Mouse (Mus musculus): Measurements from ENCODE around the gene Ccdc148.

Gene Ccdc148

DNA sequence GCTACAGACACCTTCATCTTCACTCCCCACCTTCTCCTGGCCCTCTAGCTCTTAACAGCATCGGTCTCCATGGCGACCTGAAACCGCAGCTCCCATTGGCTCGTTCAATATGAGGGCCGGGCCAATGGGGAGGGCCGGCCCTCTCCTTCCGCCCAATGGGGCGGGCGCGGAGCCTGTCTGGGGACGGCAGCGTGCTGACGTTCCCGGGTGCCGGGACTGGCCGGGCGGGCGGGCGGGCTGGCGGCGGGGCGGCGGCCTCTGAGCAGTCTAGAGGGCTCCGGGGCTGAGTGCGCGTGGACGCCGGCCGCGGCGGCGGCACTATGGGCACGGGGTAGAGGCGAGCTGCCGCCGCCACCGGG, at the start of gene Ccdc148, which contains the start of gene Pkp4:
TSS of gene Ccdc148 (minus strand) at position 79 of the 359 bp plus-strand sequence.
TSS of gene Pkp4 (plus strand) at position 246 of the 359 bp plus-strand sequence.
- DNase-seq (ENCODE audit: low spot score in 2 of 2) = peak; percentile 90 to 92

DNA sequence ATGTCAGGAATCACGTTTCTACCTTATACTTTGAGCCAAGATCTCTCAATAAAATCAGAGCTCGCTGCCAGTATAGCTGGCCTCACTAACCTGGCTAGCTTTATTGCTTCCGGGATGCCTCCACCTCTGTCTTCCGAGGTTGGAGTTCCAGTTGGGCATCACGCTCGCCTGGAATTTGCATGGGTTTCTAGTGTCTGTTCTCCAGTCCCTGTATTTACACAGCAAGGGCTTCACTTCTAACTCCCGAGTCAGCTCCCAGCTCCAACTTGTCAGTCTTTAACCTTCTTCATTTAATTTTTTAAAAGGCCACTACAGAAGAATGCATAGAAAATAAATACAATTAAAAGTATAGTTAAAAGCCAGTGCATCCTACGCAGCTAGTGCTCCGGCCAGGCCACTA, 47.8 kb upstream of the Ccdc148 start:
- DNase-seq (ENCODE audit: low spot score in 2 of 2) = no peak

DNA sequence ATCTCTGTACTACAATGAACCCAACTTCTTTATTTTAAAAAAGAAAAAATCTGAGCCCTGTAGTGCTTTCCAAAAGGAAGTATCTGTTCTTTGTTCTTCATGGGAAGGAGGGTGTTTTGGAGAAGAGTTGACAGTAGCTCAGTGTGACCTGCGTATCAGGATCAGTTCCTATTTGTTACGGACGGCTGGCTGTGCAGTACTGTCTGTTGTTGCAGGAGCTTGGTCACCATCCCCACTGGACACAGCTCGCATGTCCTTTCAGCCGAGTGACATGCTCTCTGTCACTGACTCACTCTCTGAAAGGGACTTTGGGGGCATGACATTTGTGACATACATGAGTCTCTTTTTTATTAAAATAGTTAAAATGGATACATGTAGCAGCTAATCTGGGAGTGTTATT, 47.2 kb upstream of the Ccdc148 start:
- DNase-seq (ENCODE audit: low spot score in 2 of 2) = no peak

DNA sequence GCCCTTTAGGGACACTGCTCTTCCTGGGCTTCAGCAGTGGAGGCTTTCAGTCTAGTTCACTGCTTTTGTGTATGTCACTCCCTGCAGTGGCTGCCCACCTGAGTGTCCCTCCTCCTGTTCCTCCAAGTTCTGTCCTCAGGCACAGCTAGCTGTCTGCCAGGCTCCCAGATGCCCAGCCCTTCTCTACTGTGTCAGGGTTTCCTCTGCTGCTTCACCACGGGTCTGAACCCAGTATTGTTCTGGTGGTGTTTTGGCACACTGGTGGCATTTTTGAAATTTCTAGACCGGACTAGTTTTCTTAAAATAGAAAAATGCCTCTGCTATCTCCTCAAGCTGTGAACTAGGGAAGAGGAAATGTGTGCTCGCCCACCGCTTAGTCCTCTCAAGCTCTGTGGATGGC, 46.8 kb upstream of the Ccdc148 start:
- DNase-seq (ENCODE audit: low spot score in 2 of 2) = no peak

GRCm38 (mm10) chr2:59206190-59206589, 45.7 kb upstream of the Ccdc148 start:
- DNase-seq (ENCODE audit: low spot score in 2 of 2) = no peak

DNA sequence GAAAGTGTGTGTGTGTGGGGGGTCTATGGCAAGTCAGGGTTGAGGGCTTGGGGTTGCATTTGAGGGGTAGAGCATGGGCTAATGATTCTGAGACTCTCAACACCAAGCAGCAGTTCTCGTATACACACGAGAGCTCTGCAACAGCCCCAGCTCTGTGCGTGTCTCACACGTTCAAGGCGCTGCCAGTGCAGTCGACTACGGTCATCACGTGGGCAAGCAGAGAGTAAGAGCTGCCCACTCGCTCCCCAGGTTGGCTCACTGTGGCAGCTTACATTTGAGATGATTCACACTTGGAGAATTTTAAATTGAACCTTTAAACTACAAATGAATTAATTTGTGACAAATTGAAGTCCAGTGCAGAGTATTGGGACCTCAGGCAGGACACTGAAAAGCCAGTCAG, 44.6 kb upstream of the Ccdc148 start:
- DNase-seq (ENCODE audit: low spot score in 2 of 2) = no peak

DNA sequence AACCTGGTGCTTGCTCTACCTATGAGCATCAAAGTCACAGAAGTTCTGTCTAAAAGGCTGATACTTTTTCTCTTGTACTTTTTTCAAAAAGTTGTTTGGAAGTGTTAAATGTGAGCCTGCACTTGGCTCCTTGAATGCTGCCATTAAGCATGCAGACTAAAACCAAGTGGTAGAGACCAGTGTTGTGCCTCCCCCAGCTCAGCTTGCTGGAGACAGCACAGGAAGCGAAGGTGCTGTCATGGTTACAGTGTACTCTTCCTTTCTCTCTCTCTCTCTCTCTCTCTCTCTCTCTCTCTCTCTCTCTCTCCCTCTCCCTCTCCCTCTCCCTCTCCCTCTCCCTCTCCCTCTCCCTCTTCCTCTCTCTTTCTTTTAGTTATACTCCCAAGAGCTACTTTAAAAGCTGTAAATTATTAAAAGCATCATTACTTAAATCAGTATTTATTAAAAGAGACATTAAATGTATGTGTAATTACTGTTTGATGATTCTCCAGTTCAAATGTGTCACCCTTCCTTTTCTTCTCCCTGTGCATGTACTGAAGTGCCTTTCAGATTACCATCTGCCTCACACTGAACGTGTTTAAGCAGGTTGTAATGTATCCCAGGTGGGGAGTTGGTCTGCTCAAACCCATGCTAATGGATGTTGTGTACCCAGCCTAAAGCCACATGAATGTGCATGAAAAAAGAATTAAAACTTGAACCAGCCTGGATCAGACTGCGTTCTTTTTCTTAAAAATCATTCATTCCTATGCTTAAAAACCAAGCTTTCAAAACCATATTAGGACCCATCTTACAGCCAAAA, 43.3 kb upstream of the Ccdc148 start:
- no peak for DNase-seq (ENCODE audit: low spot score in 2 of 2)

DNA sequence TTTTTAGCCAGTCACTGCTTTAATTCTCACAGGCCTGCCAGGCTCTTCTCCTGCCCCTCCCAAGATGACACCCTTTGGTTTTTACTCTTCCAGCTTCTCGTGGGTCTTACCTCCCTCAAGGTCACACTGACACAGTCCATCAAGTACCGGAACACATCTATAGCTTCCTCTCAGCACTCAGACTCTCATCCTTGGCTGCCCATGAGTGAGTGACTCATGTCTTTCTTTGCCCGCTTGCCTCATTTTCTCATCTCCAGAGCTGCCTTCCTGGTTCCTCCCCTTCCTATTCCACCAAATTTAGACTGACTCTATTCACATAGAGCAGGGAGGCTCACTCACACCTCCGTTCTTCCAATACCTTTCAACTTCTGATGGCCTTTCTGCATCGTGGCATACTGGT, 42.4 kb upstream of the Ccdc148 start:
- DNase-seq (ENCODE audit: low spot score in 2 of 2) = no peak

DNA sequence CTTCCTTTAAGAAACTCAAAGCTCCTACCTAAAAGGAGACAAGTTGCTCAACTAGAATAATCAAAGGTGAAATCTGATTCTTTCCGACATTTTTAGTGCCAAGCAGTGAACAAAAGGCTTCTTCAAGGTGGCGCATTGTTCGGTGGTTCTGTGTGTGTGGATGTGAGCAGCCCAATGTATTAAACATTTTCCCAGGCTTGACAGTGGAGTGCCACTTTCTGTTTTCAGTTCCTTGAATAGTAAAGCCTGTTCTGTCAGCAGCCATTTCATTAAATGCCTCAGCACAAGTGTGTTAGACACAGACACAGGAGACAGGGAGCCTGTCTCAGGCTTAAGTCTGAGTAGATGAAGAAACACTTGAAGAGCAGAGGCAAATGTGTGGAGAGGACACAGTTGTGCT, 40.0 kb upstream of the Ccdc148 start:
- no peak for DNase-seq (ENCODE audit: low spot score in 2 of 2)

- no peak for DNase-seq (ENCODE audit: low spot score in 2 of 2)
Measured at GRCm38 (mm10) chr2:59199476-59199976, 39.0 kb upstream of the Ccdc148 start.

DNA sequence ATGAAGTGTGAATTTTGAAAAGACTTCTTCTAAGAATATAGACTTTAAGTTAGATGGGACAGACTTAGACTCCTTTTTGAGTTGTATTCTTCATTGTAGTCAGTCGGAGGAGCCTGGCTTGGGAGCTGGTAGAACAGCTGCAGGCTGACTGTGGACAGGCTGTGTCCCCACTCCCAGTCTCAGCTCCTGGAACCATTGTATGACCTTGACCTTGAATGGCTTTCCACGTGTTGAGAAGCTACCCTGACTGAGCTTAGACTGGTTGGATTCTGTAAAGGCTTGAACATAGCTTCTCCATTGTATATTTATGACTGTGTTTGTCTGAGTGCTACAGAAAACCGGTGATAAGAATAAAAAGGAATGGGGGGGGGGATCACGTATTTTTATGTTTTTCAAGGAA, 36.7 kb upstream of the Ccdc148 start:
- DNase-seq (ENCODE audit: low spot score in 2 of 2) = no peak

DNA sequence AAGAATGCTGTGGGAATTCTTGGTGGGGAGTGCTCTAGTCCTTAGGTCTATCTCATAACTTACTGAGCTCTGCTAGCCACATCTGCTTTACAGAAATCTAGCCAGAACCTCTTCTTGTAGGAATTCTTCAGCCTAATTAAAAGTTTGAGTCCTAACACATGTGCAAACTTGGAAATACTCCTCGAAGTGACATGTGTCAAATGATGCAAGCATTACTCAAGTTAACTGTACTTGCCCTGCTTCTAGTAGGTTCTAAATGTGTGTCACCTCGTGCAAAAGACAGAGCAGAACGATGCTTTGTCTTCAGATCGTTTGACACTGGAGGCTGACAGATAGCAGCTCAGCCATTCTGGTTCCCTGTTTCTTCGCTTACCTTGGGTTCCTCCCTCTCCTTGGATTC, 32.6 kb upstream of the Ccdc148 start:
- DNase-seq (ENCODE audit: low spot score in 2 of 2) = no peak

DNA sequence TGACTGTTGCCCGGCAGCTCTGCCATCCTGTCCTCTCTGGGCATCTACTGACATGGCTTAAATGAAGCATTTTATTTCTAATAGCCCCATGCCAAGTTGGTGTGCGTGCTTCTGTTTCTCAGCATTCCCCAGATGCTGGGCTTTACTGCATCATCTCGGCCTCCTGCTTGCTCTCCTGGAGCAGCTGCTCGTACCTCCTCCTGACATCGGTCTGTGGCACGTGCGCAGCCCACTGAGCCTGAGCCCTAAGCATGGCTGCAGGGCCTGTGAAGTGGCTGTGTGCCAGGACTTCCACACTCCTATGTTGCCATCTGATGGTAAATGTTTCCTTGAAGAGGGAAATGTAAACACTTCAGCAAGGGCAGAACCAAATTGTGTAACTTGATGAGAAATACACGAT, 31.0 kb upstream of the Ccdc148 start:
- no peak for DNase-seq (ENCODE audit: low spot score in 2 of 2)

DNA sequence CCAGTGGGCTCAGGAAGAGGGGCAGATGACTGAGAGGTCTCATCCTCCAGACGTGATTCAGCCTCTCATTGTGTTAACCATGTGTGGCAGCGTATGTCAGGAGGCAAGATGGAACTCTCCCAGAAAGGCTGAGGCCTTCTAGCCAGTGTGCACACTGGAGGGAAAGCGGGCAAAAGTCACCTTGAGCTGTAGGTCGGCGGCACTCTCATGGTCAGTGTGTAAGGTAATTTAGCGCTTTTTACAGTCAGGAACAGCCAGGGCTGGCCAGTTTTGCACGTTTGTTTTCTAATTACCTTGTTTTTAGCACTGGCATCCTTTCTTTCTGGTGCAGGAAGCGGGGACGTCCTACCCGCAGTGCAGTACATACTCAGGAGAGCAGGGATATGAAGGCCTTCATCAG, 29.7 kb upstream of the Ccdc148 start:
- no peak for DNase-seq (ENCODE audit: low spot score in 2 of 2)

DNA sequence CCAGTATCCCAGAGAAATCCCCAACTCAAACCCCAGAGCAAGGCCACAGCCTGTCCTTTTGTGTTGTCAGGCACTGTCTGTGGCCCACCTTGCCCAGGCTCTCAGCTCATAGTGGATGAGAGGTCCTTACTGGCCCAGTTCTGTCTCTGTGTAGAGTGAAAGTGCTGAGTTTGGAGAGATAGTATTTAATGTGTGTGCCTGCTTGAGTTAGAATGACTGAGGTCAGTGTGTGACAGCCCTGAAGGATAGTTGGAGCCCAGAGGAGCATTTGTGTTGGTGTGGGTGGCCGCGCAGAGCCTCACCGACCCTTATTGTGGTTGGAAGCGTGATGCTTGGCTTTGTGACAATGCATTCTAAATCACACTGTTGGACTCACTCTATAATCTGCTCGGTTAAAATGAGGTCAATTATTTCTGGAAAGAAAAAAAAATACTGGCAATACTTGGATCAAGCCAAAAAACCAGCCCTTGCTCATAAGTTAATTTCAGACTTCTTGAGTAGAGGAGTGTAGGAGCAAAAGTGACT, 29.2 kb upstream of the Ccdc148 start:
- no peak for DNase-seq (ENCODE audit: low spot score in 2 of 2)

- no peak for DNase-seq (ENCODE audit: low spot score in 2 of 2)
Measured at GRCm38 (mm10) chr2:59188306-59188705, 27.8 kb upstream of the Ccdc148 start.

GRCm38 (mm10) chr2:59186966-59187365, 26.5 kb upstream of the Ccdc148 start:
- DNase-seq (ENCODE audit: low spot score in 2 of 2) = no peak

DNA sequence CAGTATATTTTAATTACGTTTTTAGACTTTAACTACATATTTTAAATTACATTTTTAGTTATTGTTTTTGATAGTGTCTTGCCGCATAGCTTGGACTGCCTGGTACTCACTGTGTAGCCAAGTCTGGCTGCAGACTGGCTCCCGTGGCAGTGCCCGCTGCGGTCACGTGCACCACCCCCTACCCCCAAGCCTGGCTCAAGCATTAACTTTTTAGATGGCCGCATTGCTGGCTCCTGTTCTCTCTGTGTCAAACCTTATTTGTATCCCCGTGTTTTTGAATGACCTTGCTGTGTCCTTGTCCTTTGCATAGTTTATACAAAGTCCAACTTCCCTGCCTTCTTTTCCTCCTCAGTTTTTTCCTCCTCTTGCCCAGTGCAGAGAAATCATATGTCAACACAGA, 25.6 kb upstream of the Ccdc148 start:
- no peak for DNase-seq (ENCODE audit: low spot score in 2 of 2)

DNA sequence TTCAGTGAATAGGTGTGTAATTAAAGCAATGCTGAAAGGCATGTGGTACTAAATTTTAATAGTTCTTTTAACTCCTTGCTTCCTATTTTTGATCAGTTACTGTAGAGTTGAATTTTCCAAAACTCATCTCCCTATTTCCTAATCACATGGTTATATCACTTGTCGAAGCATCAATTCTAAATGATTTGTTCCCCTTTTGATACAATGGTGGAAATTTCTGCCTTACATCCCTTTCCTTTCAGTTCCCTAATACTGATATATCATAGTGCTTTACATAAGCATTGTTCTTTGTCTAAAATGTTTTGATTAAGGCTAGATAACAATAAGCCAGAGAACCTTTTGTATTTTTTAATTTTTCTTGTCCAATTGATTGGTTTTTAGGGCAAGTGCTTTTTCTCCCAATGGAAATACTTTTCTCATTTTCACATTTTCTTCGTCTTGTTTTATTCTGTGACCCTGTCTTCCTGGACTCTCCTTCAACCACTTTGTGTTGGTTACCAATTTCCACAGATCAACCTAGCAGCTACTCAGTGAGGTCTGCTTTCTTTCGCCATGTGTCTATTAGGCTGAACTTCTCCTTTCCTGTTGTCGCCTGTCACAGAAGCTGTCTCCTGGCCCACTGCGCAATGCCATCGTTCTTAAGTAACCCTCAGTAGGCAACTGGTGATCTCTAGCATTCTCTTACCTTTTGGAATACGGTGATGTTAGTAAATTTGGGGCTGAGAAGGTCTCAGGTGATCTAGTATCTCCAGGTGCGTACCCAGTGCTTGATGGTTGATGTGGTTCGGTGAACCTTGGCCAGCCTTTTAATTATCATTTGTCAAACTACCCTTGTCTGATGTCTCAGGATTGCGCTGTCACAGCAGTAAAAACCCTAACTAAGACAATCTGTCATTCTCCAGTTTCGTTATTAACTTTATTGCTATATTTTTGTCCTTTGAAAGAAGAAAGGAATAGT, 23.9 kb upstream of the Ccdc148 start:
- DNase-seq (ENCODE audit: low spot score in 2 of 2) = no peak

DNA sequence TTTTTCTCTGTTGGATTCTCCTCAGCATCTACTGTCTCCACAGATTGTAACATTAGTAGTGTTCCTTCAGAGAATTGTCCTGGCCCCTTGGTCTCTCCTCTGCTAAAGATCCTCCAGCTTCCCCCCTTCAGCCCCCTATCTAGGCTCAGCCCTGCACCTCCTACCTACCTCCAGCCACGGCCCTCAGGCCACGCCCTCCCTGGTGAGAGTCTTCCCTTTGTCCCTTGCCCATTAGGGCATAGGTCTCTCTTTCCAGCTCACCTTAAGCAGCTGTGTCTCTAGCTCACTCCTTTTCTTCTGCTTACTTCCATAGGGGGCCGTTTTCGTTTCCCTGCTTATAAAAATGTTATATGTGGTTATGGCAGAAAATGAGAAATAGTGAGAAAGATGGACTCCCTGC, 23.1 kb upstream of the Ccdc148 start:
- no peak for DNase-seq (ENCODE audit: low spot score in 2 of 2)

- DNase-seq (ENCODE audit: low spot score in 2 of 2) = no peak
Measured at GRCm38 (mm10) chr2:59181321-59182113, 21.0 kb upstream of the Ccdc148 start.

- DNase-seq (ENCODE audit: low spot score in 2 of 2) = no peak
Measured at GRCm38 (mm10) chr2:59179487-59179886, 19.0 kb upstream of the Ccdc148 start.

All from frontal cortex, postnatal 10 days (tissue).